Mouse (Mus musculus): Measurements from ENCODE around the gene Zdhhc22.

The Zdhhc22 gene

DNA sequence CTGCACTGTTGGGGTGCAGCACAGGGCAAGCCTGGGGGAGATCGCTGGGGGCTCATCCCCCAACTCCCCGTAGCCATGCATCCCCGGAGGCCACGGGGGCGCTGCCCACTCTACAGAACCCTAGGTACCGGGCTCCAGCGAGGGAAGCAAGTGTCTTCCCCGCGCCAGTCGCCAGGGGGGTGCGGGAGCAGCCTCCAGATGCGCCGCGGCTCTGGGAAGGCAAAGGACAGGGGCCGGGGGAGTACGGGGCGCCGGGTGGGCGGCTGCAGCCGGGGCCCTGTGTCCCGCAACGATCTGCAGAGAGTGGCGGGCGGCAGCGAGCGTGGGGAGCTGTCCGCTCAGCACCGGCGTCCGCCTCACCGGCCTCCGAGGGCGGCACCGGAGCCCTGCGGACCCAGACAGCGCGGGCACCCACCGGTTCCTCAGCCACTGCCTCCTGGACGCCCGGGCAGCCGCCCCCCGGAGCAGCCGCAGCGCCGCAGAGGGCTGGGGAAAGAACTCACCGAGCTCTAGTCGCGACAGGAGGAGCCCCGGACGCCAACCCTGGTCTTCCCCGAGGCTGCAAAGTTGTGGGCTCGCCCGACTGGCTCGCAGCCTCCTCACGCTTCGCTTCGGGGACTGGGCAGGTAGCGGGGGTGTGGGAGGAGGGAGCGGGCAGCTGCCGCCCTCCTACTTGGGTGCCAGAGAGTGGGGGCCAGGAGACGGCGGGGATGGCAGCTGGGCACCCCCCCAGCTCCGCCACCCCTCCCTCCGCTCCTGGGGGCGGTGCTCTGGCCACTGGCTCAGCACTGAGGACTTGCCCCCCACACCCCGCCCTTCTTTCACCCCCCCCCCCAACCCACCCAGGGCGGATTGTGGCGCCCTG, at the start of gene Zdhhc22:
TSS of gene Zdhhc22 (minus strand) at position 541 of the 865 bp plus-strand sequence.
- in situ Hi-C loops (cut with MboI; ENCODE audit: low sequenced_read_pairs): no loop called here

DNA sequence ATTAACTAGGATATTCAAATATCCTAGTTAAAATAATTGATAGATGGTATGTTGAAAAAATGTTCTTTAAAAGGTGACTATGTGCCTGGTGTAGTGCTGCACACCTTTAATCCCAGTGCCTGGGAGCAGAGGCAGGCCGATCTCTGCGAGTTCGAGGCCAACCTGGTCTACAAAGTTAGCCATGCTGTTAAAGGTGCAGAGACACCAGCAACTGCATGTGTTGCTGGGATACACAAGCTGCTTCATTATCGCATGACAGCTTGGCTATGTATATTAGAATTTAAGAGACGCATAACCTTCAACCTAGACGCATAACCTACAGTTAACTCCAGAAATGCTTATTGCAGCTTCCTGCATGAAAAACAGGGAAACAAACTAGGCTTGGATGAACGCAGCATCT, 46.4 kb upstream of the Zdhhc22 start:
- in situ Hi-C loops (cut with MboI; ENCODE audit: low sequenced_read_pairs): no loop called here

DNA sequence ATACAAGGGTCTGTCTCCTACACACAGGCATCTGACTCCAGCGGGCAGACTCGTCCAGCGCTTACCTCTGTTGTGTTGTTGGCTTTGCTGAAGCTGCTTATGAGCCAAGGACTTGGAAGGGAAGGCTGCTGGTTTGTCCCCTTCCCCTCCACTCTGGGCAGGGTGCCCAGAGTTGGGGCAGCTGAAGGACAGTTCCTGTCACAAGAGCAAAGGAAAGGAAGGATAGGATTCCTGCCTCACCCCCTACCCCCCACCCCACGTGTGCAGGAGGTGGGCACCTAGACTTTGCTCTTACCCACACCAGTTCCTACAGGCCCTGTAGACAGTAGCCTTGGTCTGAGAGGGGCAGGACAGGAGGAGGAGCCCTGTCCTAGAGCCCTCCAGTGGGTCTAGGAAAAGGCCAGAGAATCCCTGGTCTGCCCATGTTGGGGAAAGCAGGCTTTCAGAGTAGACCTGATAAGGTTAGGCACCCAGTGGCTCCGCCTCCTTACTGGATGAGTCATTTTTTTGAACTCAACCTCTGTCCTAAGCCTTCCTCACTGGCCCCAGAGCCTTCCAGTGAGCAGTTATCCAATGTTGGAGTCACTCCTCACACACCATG, 41.0 kb upstream of the Zdhhc22 start:
- in situ Hi-C loops (cut with MboI; ENCODE audit: low sequenced_read_pairs): no loop called here

DNA sequence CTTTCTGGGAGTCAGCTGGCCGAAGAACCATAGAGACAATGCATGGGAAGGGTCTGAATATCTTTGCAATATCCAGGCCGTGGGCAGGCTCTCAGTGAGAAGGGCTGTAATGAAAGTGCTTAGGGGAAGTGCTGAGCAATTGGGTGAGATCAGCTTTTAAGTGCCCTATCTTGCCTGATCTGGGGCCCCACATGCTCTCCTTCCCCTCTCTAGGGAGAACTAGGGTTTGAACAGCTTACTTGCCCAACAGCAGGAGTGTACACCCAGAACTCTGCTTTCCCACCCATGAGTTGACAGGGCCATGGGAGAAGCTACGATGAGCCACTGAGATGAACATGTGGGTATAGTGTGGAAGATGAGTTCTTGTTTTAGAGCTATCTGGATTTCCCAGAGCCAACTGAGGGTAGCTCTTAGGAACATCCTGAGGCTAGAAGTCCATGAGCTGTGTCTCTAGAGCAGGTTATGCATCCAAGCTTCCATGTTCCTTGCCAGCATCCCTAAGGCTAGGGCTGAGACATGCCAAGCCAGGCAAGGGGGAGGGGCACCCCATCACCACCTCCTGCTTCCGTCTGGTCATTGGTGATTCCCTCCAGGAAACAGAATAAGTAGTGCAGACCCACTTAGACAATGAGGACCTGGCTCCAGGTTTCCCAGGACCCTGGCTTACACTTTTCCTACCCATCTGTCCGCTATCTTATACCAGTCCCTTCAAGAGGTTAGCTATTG, 39.2 kb upstream of the Zdhhc22 start:
- in situ Hi-C loops (cut with MboI; ENCODE audit: low sequenced_read_pairs): no loop called here

DNA sequence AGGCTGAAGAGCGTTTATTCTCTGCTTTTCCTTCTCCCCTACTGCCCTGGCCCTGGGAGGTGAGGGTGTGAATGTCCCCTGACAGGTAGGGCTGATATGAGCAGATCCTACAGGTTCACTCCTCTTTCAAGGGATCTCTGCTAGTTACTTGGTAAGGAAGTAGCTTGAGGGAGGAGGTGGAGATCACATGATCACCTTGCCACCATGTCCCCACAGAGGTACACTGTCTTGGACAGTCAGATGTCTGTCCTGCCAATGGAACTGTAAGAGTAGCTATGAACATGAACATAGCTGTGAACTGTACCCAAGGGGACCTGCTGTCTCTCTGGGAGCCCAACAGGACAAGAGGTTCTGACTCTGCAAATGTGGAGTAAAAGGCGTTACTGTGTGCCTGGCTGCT, 37.8 kb upstream of the Zdhhc22 start:
- in situ Hi-C loops (cut with MboI; ENCODE audit: low sequenced_read_pairs): no loop called here

DNA sequence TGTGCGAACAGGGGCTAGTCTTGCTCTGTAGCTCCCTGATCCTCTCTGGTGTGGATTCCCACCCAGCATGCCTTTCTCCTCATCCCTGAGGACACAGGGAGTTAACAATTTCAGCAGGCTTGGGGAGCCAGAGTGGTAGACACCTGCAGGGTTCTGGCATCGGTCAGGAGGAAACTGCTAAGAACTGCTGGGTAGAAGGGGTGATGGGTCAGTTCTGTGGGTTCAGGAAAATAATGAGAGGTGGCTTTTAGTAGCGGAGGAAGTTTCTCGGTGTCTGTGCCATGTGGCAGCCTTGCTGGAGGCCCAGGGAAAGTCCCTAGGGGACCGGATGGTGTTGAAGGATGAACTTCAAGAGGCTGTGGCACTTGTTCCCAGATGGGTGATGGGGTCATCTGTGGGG, 37.2 kb upstream of the Zdhhc22 start:
- in situ Hi-C loops (cut with MboI; ENCODE audit: low sequenced_read_pairs): no loop called here

DNA sequence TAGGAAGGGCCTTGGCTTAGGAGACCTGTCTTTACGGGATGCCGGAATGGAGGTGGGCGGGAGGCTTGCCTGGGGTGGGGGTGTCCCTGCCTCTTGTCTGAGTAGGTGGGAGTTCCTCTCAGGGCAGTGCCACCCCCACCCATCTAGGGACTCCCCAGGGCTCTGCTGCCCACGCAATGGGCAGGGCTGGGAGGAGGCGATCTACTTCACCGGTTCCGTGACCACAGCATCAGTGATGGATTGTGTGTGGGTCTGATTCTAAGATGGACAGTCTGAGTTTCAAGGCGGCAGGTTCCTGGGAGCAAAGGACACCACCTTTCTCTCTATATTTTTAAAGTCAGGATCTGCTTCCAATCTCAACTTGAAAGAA, 36.6 kb upstream of the Zdhhc22 start:
- in situ Hi-C loops (cut with MboI; ENCODE audit: low sequenced_read_pairs): no loop called here

DNA sequence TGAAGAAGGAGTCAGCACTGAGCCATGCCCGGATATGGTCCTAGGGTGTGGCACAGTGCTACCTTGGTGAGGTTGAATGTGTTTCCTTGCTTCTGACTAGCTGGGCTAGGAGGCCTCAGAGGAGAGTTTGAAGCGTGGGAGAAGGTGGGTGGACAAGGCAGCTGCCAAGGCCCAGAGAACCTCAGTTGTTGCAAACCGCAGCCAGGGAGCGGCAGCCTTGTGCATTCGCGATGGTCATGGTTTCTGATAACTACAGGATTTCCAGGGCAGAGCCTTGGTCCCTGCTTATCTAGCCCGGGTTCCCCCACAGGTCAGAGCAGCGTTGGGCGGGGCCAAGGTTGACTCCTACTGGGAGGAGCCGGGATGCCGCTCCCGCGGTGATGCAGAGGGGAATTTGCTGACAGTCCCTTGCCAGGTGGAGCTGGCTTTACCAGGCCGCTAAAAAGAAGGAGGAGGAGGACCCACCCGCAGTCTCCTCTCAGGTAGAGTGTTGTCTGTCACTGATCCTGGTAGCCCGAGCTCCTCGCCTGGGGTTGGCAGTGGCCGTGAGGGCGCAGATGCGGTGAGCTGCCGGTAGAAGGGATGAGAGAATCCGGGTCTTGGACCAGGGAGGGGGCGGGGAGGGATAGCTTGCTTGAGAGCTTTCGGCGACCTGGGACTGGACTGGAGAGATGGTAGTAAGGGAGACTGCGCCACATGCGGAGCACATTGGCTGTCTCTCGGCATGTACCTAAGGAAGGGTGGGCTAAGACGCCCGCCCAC, 36.1 kb upstream of the Zdhhc22 start:
- in situ Hi-C loops (cut with MboI; ENCODE audit: low sequenced_read_pairs): no loop called here

DNA sequence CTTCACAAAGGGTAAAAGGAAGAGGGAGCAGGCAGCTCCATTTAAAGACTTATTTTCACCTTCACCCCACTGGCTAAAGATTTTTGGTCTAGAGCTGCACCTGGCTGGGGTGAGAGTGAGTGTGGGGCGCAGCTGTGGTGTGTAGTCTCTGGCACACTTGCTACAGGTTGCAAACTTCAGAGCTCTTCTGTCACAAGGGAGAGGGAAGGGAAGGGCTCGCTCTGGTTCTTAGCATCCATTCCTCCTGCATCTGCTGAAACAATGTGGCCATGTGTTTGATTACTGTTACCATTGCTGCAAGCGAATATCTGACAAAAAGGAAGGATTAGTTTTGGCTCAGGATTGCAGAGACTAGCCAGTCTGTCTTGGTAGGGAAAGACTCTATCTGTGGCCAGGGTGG, 33.2 kb upstream of the Zdhhc22 start:
- in situ Hi-C loops (cut with MboI; ENCODE audit: low sequenced_read_pairs): no loop called here

DNA sequence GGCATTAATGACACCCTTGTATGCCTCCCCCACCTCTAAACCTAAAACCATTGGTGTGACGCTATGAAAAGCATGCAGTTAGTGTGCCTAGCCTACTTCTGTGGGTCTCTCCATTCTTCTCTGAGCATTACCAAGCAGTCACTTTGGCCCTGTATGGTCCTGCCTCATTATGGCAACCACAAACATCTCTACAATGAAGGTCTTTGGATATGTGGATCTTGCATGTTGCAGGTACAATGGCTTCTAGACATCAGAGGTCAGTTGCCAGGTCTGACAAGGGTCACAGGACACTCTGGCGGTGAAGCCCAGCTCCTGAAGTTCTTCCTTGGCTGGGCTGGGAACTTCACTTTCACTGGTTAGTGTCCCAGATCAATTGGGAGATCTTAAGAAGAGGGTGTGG, 31.8 kb upstream of the Zdhhc22 start:
- in situ Hi-C loops (cut with MboI; ENCODE audit: low sequenced_read_pairs): no loop called here

DNA sequence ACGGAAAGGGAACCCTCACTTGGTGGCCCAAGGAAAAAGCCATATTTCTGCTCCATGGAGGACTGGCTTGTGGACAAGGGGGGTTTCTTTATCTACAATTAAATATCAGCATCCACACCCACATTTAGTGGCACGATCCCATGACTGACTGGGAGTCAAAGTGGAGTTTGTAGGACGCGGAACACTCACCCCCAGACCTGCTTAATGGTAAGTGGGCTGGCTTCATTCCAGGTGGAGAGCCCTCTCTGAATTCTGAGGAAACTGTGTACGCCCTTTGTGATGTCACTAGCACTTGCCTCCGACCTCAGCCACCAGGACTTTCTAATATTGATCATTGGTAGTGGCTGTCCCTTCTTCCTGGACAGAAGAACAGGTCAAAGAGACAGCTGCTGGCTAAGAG, 30.8 kb upstream of the Zdhhc22 start, which contains the start of gene Tmem63c:
TSS of gene Tmem63c (plus strand) at position 301 of the 400 bp plus-strand sequence.
- in situ Hi-C loops (cut with MboI; ENCODE audit: low sequenced_read_pairs): no loop called here

DNA sequence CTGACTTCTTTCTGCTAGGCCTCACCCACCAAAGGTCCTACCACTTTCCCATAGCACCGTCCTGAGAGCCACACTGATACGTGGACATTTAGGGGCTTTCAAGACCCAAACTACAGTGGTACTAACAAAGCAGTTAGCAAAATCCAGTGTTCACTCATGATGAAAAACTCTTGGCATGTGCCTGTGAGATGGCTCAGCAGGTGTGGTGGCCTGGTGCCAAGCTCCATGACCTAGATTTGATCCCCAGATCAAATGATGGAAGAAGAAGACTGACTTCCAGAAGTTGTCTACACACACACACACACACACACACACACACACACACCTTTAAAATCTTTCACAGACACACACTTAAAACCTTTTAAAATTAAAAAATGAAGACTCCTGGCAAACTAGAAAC, 28.5 kb upstream of the Zdhhc22 start:
- in situ Hi-C loops (cut with MboI; ENCODE audit: low sequenced_read_pairs): no loop called here

DNA sequence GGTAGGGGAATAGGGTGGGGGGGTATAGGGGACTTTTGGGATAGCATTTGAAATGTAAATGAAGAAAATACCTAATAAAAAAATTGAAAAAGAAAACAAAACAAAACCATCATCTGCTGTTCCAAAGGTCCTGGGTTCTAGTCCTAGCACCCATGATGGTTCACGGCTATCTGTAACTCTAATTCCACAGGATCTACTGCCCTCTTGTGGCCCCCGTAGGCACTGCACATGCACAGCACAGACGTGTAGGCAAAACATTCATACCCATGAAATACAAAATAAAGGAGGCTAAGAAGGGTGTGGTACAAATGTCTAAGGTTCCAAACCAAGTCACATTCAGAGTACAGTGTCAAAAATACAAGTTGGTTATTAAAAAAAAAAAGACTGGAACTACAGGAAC, 26.8 kb upstream of the Zdhhc22 start:
- in situ Hi-C loops (cut with MboI; ENCODE audit: low sequenced_read_pairs): no loop called here

DNA sequence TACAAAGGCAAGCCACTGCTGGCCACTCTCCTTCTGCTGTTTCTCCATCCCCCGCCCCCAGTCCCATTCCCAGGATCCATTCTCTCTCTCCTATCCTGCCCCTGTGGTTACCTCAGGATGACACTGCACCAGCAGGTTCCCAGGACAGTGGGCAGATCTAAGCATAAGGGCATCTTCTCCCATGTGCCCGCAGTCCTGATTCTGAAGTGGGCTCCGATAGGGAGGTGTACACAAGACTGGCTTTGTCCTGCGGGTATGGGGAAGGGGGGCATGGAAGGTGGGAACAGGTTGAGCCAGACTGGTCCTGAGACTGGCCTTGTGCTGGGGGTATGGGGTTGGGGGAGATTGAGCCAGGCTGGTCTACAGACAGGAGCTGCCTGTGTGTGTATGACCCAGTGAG, 14.4 kb upstream of the Zdhhc22 start:
- in situ Hi-C loops (cut with MboI; ENCODE audit: low sequenced_read_pairs): no loop called here

DNA sequence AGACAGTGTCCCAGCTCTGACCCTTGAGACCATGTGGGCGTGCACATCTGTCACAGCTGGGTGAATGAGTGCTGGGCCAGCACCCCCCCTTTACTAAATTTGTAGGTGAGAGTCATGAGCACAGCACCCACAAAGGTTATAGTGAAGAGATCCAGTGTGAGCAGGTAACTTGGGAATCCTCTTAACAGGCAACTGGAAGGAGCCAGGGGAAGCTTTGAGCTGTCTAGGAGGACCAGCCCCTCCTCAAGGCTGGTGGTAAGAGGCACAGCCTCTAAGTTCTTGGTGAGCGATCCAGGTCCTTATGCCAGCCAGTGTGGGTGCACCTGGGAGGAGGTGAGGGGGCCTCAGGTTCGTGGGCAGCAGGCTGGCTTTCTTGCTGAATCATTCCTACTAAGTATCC, 13.4 kb upstream of the Zdhhc22 start:
- in situ Hi-C loops (cut with MboI; ENCODE audit: low sequenced_read_pairs): no loop called here

DNA sequence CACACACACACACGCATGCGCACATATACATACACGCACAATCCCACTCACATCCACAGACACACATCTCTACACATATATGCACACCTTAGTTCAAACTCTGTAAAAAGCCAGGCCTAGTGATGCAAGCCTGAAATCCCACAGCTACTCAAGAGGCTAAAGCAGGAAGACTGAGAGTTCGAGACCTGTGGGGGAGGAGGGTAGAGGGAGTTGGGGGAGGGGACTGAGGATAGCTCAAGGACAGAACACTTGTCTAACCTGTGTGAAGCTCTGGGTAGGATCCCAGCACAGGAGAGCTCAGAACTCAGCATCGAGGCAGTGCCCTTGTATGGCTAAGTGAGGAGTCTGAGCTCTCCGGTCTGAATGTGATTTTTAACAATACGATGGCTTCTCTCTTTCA, 12.6 kb upstream of the Zdhhc22 start:
- in situ Hi-C loops (cut with MboI; ENCODE audit: low sequenced_read_pairs): no loop called here

DNA sequence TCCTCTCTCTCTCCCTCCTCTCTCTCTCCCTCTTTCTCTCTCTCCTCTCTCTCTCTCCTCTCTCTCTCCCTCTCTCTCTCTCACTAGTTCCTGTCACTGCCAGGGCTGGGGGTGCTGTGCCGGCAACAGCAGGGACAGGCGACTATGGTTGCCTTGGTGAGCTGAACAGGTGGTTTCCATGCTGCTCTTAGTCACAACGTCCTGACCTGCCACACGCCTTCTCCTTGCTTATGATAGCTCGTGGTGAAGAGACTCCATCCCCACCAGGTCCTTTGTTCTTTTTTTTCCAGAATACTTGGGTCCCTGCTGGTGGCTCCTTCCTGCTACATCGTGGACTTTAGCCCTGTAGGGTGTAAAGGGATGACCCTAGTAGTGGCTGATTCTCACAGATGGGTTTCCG, 12.0 kb upstream of the Zdhhc22 start:
- in situ Hi-C loops (cut with MboI; ENCODE audit: low sequenced_read_pairs): no loop called here

DNA sequence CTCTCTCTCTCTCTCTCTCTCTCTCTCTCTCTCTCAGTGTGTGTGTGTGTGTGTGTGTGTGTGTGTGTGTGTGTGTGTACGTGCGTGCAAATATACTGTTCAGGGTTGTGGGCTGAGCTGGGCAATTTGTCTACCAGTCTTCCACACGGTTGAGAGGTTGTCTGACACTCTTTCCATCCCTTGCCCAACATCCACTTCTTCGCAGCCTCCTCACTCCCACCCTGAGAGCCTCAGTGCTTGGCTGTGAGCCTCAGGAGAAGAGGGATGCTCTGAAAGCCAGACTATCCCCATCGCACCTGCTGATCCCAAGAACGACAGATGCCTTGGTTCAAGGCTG, 10.6 kb upstream of the Zdhhc22 start:
- in situ Hi-C loops (cut with MboI; ENCODE audit: low sequenced_read_pairs): no loop called here

DNA sequence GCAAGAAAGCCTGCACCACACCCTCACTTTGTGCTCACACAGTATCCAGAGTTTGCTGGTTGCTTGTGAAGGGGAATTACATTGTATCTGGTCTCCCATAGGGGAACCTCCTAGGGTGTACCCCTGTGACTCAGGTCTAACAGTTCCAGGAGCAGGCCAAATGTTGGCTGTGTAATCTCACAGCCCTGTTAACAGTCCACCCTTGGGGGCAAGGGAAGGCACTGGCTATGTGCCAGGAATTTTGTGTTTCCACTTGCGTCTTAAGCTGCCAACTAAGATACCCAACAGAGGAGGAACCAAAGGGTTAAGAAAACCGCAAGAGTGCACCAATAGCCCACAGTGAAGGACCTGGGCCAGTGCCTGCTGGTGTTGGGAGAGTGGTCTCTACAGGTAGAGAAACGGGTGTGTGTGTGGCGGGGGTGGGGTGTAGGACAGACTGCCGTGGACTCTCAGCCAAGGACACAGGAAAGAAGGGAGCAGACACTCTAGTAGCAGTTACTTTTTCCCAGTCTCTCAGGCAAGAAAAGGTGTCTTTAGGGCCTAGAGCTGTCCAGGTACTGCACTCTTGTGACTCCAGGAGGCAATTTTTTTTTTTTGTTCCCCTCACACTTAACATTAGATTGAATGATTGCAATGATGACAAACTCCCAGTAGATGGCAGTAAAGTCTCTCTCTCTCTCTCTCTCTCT, 10.1 kb upstream of the Zdhhc22 start:
- in situ Hi-C loops (cut with MboI; ENCODE audit: low sequenced_read_pairs): no loop called here

DNA sequence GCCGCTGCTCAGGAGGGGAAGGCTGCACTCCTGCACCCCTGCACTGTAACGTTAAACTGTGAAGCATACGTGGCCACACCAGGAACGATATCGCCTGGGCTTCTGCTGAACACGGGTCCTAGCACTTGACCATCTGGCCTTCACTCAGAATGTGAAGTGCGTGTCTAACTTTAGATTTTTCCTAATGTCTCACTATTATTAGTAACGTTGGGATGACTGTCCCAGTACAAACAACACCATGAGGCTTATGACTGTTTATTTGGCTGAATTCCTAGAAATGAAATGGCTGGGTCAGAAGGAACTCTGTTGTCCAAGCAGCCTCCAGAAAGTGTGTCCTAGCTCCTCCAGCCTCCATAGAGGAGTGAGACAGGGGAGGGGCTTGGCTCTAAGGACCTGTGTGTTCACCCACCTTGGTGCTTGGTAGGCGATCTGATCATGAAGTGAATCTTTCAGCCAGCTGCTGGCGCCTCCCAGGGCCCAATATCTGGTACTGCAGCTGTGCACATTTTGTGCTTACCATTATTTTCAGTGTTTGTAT, 9.1 kb upstream of the Zdhhc22 start:
- in situ Hi-C loops (cut with MboI; ENCODE audit: low sequenced_read_pairs): no loop called here
